Mouse (Mus musculus): Measurements from ENCODE around the gene Pde4b.

DNA sequence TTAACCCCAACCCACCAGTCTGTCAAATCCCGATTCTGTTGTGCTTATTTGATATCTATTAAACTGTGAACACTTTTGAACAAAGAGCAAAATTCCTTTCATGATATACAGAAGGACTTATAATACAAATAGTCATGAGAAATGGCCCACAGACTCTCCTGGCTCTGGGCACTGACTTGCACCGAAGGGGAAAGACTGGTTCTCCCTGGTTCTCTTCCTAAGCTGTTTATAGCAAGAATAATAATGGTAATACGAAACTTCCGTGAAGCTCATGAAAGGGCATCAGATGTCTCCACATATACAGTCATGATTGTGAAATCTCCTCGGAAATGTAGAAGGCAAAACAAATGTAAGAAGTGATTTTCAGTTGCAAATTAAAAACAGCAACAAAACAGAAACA lies 287.3 kb downstream of the Pde4b start:
- TF ChIP-seq CTCF (IDR thresholded peaks at IDR 0.05; ENCODE audit: low read depth, low read length) (no peak), POLR2A (IDR thresholded peaks at IDR 0.05; ENCODE audit: borderline replicate concordance, low read depth, low read length) (no peak)

Measured in bone marrow macrophage, adult 2 months (primary cell).